Mouse (Mus musculus): ENCODE results near the gene Btbd35f3. TPM values are rescaled to one million over a fixed set of nuclear protein-coding genes. Genes with fewer than 3 reads are reported as not detected.
"Not testable (repeated sequence)": the region's sequence is repeated elsewhere in the genome, so short reads cannot be mapped to it uniquely, and the experiment has no call there.

Gene Btbd35f3
- not detected for total RNA-seq (2021)
- long read RNA-seq, experiment 1 = 0 reads
- long read RNA-seq, experiment 2 = 0 reads

GRCm38 (mm10) chrX:4037374-4037773 is at the start of gene Btbd35f3:
Gene Btbd35f3 (plus strand): TSS chrX:4037674.
- DNase-seq; intact Hi-C loops (cut with DNase I; ENCODE audit: low total_unique reads): not testable (repeated sequence)

Other genes starting within 250 kb of the Btbd35f3 start
- not detected for gene Btbd35f16, start 80.7 kb upstream of the Btbd35f3 start, total RNA-seq (2021)
- gene Btbd35f28, start 158.9 kb downstream of the Btbd35f3 start, total RNA-seq (2021) = not detected

Measured in gastrocnemius, postnatal 14 days (tissue).